ENCODE assay signal across 20 mouse cellular contexts in the genomic region with DNA sequence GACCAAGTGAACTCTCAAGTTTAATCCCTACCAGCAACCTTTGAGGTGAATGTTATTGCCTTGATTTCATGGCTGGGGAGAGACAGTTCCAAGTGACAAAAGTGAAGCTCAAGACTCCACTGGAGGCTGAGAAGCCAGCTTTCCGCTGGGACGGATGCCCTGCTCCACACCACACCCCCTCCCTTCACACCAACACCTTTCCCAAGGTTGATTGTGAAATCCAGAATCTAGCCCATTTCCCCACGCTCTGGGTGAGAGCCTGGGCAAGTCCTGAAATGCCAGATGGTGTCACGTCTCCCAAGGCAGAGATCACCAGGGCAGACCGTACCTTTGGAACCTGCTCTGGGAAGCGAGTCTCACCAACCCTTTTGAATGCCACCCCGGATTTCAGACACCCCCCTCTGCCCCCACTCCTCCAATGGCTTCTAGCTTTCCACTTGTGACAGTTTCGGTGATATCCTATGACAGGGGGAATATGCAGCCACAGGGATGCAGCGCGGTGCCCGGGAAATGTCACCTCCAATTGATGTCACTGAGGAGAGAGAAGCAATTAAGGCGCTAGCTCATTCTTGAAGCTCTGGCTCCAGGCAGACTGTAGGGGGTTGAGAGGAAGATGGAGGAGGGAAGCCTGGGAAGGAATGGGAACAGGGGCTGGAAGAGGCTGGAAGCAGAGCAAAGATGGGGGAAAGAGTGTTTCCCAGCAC.
DNase-seq lines count a peak whose midpoint lies in the region; ATAC-seq and TF ChIP-seq lines count a peak whose summit lies in the region.
"Had no signal": no experiment of that assay in that cellular context is flagged by ENCODE, and none has a peak within 500 bp of the region (broad histone marks: within the 10 kb centered on the region; RNA-seq: fewer than 3 reads in every experiment).

No protein-coding gene starts in this region.

- H3K27ac ChIP-seq in hindbrain, embryonic 15.5 days (replicated peaks): no peak overlapping the region
- no peak overlapping the region for H3K27ac ChIP-seq in hindbrain, embryonic 10.5 days
- H3K27ac ChIP-seq: gastrocnemius, adult 2 months; limb, embryonic 10.5 days; neural tube, embryonic 12.5 days; stomach, embryonic 15.5 days had no signal

- ATAC-seq in hindbrain, embryonic 15.5 days (ENCODE audit: low FRiP score, low read depth): peak; percentile 54; the same call in 1 of the 2 replicates
- ATAC-seq in erythroid progenitor cell, adult 5-6 weeks (replicated peaks; ENCODE audit: low FRiP score, poor library complexity, severe bottlenecking): no peak
- ATAC-seq: inflammation-experienced regulatory T-cells, adult 6 months; liver, postnatal 0 days had no signal

- 79% methylated on average over 12 of the region's 12 CpGs for WGBS in hindbrain, embryonic 15.5 days
- 90% methylated on average over 12 of the region's 12 CpGs for WGBS in hindbrain, embryonic 10.5 days

- H3K4me2 ChIP-seq in hindbrain, embryonic 15.5 days: no peak overlapping the region
- H3K4me2 ChIP-seq: heart, embryonic 11.5 days; neural tube, embryonic 12.5 days; stomach, embryonic 15.5 days had no signal

- DNase-seq in hindbrain, embryonic 10.5 days (ENCODE audit: low spot score): no peak
- peak; percentile 91 for DNase-seq in Muller cell, postnatal 12 days (ENCODE audit: inconsistent ontology term)
- peak; percentile 63 for DNase-seq in brain, embryonic 14.5 days (ENCODE audit: low read depth)
- peak; percentile 9 for DNase-seq in retina, adult 2 months (ENCODE audit: low read depth, low spot score)
- DNase-seq in ovary, adult 18-20 months (ENCODE audit: low spot score): no peak
- DNase-seq: cerebellum, adult 11 months; gastrocnemius, adult 2 months; heart, postnatal 10 days; kidney, adult 2 months; kidney, postnatal 14 days; liver, postnatal 0 days; lung, postnatal 10 days; thymus, adult 18-20 months had no signal

- TF ChIP-seq POLR2A in brain, embryonic 14.5 days (IDR thresholded peaks at IDR 0.05; ENCODE audit: borderline replicate concordance, extremely low read depth, insufficient read depth, insufficient read length, poor library complexity, severe bottlenecking): no peak

- H3K9me3 ChIP-seq in hindbrain, embryonic 15.5 days: no peaks in the 10 kb centered on the region
- H3K9me3 ChIP-seq in hindbrain, embryonic 10.5 days: no peaks in the 10 kb centered on the region
- H3K9me3 ChIP-seq: limb, embryonic 10.5 days; neural tube, embryonic 12.5 days; stomach, embryonic 15.5 days had no signal

- H3K4me1 ChIP-seq in hindbrain, embryonic 15.5 days (replicated peaks): peaks cover 5% of the 10 kb centered on the region; the same call in 1 of the 2 replicates
- H3K4me1 ChIP-seq in hindbrain, embryonic 10.5 days (replicated peaks): no peaks in the 10 kb centered on the region; the same call in 1 of the 2 replicates
- H3K4me1 ChIP-seq: stomach, embryonic 15.5 days had no signal

- TF ChIP-seq CTCF in brain, embryonic 14.5 days (IDR thresholded peaks at IDR 0.05; ENCODE audit: borderline replicate concordance, extremely low read depth, insufficient read depth, insufficient read length): no peak

- H3K27me3 ChIP-seq in hindbrain, embryonic 15.5 days: no peaks in the 10 kb centered on the region
- peaks cover 52% of the 10 kb centered on the region for H3K27me3 ChIP-seq in hindbrain, embryonic 10.5 days (ENCODE audit: insufficient read depth, poor library complexity, severe bottlenecking)
- H3K27me3 ChIP-seq: stomach, embryonic 15.5 days had no signal

- H3K36me3 ChIP-seq in hindbrain, embryonic 15.5 days: no peaks in the 10 kb centered on the region
- H3K36me3 ChIP-seq in hindbrain, embryonic 10.5 days: no peaks in the 10 kb centered on the region
- H3K36me3 ChIP-seq: limb, embryonic 10.5 days; neural tube, embryonic 12.5 days; stomach, embryonic 15.5 days had no signal

- H3K4me3 ChIP-seq in hindbrain, embryonic 15.5 days: no peak overlapping the region
- H3K4me3 ChIP-seq in hindbrain, embryonic 10.5 days: no peak overlapping the region
- H3K4me3 ChIP-seq: gastrocnemius, adult 2 months; limb, embryonic 10.5 days; neural tube, embryonic 12.5 days; stomach, embryonic 15.5 days had no signal

- no peak overlapping the region for H3K9ac ChIP-seq in hindbrain, embryonic 15.5 days
- H3K9ac ChIP-seq: liver, postnatal 0 days; neural tube, embryonic 12.5 days; stomach, embryonic 15.5 days had no signal

Comparison
In these comparisons a context has a peak if more than half of its experiments do, and no peak if none do; other contexts are left out.
1. DNase-seq: peak in Muller cell, postnatal 12 days (single experiment), brain, embryonic 14.5 days (single experiment) and retina, adult 2 months (single experiment); none in hindbrain, embryonic 10.5 days (single experiment) and ovary, adult 18-20 months (single experiment).